Mouse (Mus musculus): Measurements from ENCODE around the gene Ssh3. TPM values are rescaled to one million over a fixed set of nuclear protein-coding genes. Genes with fewer than 3 reads are reported as not detected.
A peak's percentile ranks its signal among the peaks of the same experiment; 100 is the strongest.

Gene Ssh3
- total and polyA plus RNA-seq, 2 experiments from 2014 or later = 18.9 to 69.6 TPM

DNA sequence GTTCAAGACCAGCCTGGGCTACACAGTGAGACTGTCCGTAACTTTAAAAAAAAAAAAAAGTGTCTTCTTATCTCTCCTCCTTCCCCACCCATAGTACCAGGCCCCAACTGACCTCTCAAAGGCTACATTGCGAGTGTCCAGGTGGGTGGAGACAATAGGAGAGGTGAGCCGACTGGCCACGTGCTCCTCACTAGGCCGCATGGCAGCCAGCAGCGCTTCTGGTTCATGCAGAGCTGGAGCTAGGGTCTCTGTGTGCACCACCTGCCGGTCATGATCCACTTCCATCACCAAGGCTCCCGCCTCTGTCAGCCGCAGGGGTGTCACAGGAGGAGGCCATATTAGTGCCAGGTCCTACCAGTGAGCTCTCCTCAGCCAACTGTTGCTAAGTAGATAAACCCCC is 11.4 kb upstream of the Ssh3 start:
- Histone ChIP-seq H3K36me3 (ENCODE audit: insufficient read depth, low read length) (peaks cover 3% of the 10 kb centered on the region; the same call in 1 of the 2 replicates), H3K4me2 (ENCODE audit: low read depth, low read length) (no peak overlapping the region), H3K27me3 (ENCODE audit: insufficient read depth, low read length) (no peaks in the 10 kb centered on the region), H3K9ac (replicated peaks; ENCODE audit: low read length) (no peak overlapping the region), H3K4me3 (ENCODE audit: low read length) (no peak overlapping the region), H3K9me3 (ENCODE audit: low read length) (no peaks in the 10 kb centered on the region), H3K4me1 (ENCODE audit: insufficient read depth, low read length) (peaks cover 6% of the 10 kb centered on the region), H3K27ac (no peak overlapping the region)
- DNase-seq (ENCODE audit: low spot score) (no peak), ATAC-seq (no peak)
- 94% methylated on average over 9 of the region's 9 CpGs for WGBS
- TF ChIP-seq CTCF (IDR thresholded peaks at IDR 0.05; ENCODE audit: low read depth) = no peak

DNA sequence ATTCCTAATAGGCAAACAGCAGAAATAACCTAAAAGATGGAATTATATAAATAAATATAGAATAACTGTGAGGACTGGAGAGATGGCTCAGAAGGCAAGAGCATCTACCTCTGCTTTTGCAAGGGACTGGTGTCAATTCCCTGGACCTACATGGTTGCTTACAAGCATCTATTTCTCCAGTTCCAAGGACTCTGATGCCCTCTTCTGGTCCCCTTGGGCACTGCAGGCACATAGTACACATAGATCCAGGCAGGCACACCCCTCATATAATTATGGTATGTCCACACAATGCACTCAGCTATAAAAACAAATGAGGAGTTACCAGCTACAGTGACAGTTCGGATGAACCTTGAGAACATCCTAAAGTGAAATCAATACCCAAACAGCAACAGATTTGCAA is 10.5 kb upstream of the Ssh3 start:
- H3K4me2 ChIP-seq (ENCODE audit: low read depth, low read length) = no peak overlapping the region
- no peak overlapping the region for H3K27ac ChIP-seq
- H3K27me3 ChIP-seq (ENCODE audit: insufficient read depth, low read length) = no peaks in the 10 kb centered on the region
- 0 out of 2 replicates have a peak, but pooled peaks cover 3% of the 10 kb centered on the region for H3K36me3 ChIP-seq (ENCODE audit: insufficient read depth, low read length)
- no peaks in the 10 kb centered on the region for H3K9me3 ChIP-seq (ENCODE audit: low read length)
- no peak for DNase-seq (ENCODE audit: low spot score)
- TF ChIP-seq CTCF (IDR thresholded peaks at IDR 0.05; ENCODE audit: low read depth) = peak; percentile 40
- H3K4me1 ChIP-seq (ENCODE audit: insufficient read depth, low read length) = peaks cover 6% of the 10 kb centered on the region
- no peak overlapping the region for H3K9ac ChIP-seq (replicated peaks; ENCODE audit: low read length)
- no peak overlapping the region for H3K4me3 ChIP-seq (ENCODE audit: low read length)
- 100% methylated on average over 1 of the region's 1 CpGs for WGBS
- ATAC-seq = no peak

DNA sequence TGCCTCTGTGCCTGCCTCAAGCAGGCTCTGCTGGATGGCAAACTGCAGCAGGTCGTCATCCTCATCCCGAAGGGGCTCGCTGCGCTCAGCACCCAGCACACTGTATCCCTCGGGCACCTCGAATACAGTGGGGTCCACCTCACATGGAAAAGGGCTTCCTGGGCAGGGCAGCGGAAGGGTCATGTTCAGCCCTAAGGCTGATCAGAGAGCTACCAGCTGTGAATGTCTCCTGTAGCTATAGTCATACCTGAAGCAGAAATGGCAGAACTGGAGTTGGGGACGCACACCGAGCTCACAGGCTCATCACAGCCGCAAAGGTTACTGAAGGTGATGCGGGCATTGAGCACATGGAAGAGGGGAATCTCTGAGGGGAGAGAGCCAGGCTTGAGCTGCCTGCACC is 2.0 kb upstream of the Ssh3 start:
- TF ChIP-seq CTCF (IDR thresholded peaks at IDR 0.05; ENCODE audit: low read depth) = no peak
- H3K27me3 ChIP-seq (ENCODE audit: insufficient read depth, low read length) = no peaks in the 10 kb centered on the region
- WGBS = 96% methylated on average over 11 of the region's 11 CpGs

DNA sequence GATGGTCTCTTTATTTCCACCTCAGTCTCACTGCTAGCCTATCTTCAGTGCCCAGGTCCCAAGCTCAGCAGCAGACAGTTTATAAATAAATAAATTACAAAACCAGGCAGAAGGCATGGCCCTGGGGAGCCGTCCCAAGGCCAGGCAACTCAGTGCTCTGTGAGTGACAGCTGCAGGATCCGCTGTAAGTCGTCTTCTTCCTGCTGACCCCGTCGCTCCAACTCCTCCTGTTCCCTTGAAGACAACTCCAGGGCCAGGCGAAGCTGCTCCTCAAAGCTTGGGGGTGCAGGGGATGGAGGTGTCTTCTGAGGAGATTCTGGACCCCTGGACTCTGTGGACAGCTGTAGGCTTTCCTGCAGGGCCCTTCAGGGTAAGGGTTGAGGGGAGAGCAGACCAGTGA is 1.2 kb upstream of the Ssh3 start:
- no peak for ATAC-seq
- H3K4me1 ChIP-seq (ENCODE audit: insufficient read depth, low read length) = peaks cover 6% of the 10 kb centered on the region; the same call in 1 of the 2 replicates
- TF ChIP-seq CTCF (IDR thresholded peaks at IDR 0.05; ENCODE audit: low read depth) = no peak

More for the DNA sequence above, 2.0 kb upstream of the Ssh3 start:
- Histone ChIP-seq H3K9me3 (ENCODE audit: low read length) (no peaks in the 10 kb centered on the region), H3K4me2 (ENCODE audit: low read depth, low read length) (no peak overlapping the region), H3K4me1 (ENCODE audit: insufficient read depth, low read length) (peaks cover 6% of the 10 kb centered on the region; the same call in 1 of the 2 replicates), H3K4me3 (ENCODE audit: low read length) (no peak overlapping the region), H3K27ac (no peak overlapping the region), H3K36me3 (ENCODE audit: insufficient read depth, low read length) (0 out of 2 replicates have a peak, but pooled peaks cover 7% of the 10 kb centered on the region), H3K9ac (replicated peaks; ENCODE audit: low read length) (no peak overlapping the region)
- ATAC-seq = no peak
- DNase-seq (ENCODE audit: low spot score) = no peak

DNA sequence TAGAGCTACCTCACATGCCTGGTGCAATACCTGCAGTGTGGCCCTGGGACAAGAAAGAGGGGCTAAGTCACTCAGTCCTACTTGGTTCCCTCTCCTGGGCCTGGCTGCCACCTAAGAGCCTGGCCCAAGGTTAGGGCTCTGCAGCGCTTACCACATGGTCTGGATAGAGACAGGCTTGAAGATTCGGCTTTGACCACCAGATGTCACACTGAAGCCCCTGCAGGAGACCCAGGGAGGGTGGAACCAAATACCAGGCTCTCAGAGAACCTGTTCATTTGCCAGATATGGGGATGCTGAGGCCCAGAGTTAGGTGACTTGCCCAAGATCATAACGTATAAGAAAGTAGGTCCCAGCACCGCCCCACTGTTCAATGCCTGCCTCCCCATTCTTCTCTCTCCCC is 3.0 kb downstream of the Ssh3 start:
- 0 out of 2 replicates have a peak, but pooled peaks cover 2% of the 10 kb centered on the region for H3K36me3 ChIP-seq (ENCODE audit: insufficient read depth, low read length)
- WGBS = 63% methylated on average over 4 of the region's 4 CpGs
- peaks cover 6% of the 10 kb centered on the region; the same call in 1 of the 2 replicates for H3K4me1 ChIP-seq (ENCODE audit: insufficient read depth, low read length)
- no peak overlapping the region for H3K4me2 ChIP-seq (ENCODE audit: low read depth, low read length)
- no peaks in the 10 kb centered on the region for H3K27me3 ChIP-seq (ENCODE audit: insufficient read depth, low read length)
- no peaks in the 10 kb centered on the region for H3K9me3 ChIP-seq (ENCODE audit: low read length)
- H3K27ac ChIP-seq = no peak overlapping the region
- peak; percentile 50; the same call in 1 of the 2 replicates for TF ChIP-seq CTCF (IDR thresholded peaks at IDR 0.05; ENCODE audit: low read depth)
- H3K4me3 ChIP-seq (ENCODE audit: low read length) = no peak overlapping the region
- DNase-seq (ENCODE audit: low spot score) (peak; percentile 51), ATAC-seq (no peak)
- no peak overlapping the region for H3K9ac ChIP-seq (replicated peaks; ENCODE audit: low read length)

More for the DNA sequence above, 1.2 kb upstream of the Ssh3 start:
- Histone ChIP-seq H3K27ac (no peak overlapping the region), H3K4me2 (ENCODE audit: low read depth, low read length) (no peak overlapping the region), H3K4me3 (ENCODE audit: low read length) (no peak overlapping the region), H3K9me3 (ENCODE audit: low read length) (no peaks in the 10 kb centered on the region), H3K36me3 (ENCODE audit: insufficient read depth, low read length) (0 out of 2 replicates have a peak, but pooled peaks cover 7% of the 10 kb centered on the region), H3K9ac (replicated peaks; ENCODE audit: low read length) (no peak overlapping the region), H3K27me3 (ENCODE audit: insufficient read depth, low read length) (no peaks in the 10 kb centered on the region)
- DNase-seq (ENCODE audit: low spot score) = no peak
- WGBS = 61% methylated on average over 6 of the region's 6 CpGs

DNA sequence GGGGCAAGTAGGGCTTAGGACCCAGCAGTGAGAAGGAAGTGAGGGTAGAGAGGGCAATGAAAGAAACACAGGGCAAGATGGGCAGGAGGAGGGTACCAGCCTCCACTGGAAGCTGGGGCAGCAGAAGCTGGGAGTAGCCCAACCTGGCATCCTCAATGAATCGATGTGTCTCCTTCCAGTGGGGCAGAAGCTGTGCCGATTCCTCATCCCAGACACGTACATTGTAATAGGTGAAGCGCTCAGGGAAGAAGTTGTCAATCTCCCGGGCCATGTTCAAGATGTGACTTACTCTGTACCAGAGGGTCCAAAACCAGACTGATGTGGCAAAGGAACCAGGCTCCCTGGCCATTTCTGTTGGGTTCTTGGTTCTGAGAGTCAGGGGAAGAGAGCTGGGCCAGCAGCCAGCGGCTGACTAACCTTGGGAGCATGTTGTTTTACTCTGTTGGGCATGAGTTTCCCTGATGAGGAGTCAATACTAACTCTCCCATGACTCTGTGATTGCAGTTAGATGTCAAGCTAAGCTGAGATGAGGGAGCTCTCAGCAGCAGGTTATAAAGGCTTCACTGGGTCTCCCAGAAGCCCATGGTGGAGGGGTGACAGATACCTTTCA is 4.7 kb downstream of the Ssh3 start:
- Histone ChIP-seq H3K27ac (no peak overlapping the region), H3K4me1 (ENCODE audit: insufficient read depth, low read length) (peaks cover 6% of the 10 kb centered on the region; the same call in 1 of the 2 replicates), H3K4me3 (ENCODE audit: low read length) (no peak overlapping the region), H3K36me3 (ENCODE audit: insufficient read depth, low read length) (no peaks in the 10 kb centered on the region), H3K27me3 (ENCODE audit: insufficient read depth, low read length) (no peaks in the 10 kb centered on the region), H3K9ac (replicated peaks; ENCODE audit: low read length) (no peak overlapping the region), H3K4me2 (ENCODE audit: low read depth, low read length) (no peak overlapping the region), H3K9me3 (ENCODE audit: low read length) (no peaks in the 10 kb centered on the region)
- DNase-seq (ENCODE audit: low spot score) (no peak), ATAC-seq (no peak)
- TF ChIP-seq CTCF (IDR thresholded peaks at IDR 0.05; ENCODE audit: low read depth) = no peak
- 90% methylated on average over 6 of the region's 6 CpGs for WGBS

DNA sequence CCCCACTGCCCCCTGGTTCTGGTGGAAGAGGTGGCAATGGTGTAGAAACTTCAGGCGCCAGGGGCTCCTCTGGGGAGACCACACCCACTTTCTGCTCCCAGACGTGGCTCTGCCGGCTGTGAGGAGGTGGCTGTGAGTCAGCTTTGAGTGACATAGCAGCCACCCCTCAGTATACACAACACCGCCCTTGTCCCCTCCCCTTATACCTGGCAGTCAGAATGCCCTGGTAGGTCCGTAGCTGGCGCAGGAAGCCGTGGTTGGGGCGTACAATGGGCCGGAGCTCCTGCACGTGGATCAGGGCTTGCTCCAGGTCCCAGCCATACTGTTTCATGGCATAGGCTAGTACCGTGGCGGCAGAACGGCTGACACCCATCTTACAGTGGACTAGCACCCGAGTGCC is 5.3 kb downstream of the Ssh3 start:
- 74% methylated on average over 14 of the region's 14 CpGs for WGBS
- H3K9me3 ChIP-seq (ENCODE audit: low read length) = no peaks in the 10 kb centered on the region
- no peaks in the 10 kb centered on the region for H3K27me3 ChIP-seq (ENCODE audit: insufficient read depth, low read length)
- no peaks in the 10 kb centered on the region for H3K36me3 ChIP-seq (ENCODE audit: insufficient read depth, low read length)
- no peak overlapping the region for H3K4me3 ChIP-seq (ENCODE audit: low read length)
- no peak for TF ChIP-seq CTCF (IDR thresholded peaks at IDR 0.05; ENCODE audit: low read depth)
- DNase-seq (ENCODE audit: low spot score) (no peak), ATAC-seq (no peak)
- H3K9ac ChIP-seq (replicated peaks; ENCODE audit: low read length) = no peak overlapping the region
- no peak overlapping the region for H3K4me2 ChIP-seq (ENCODE audit: low read depth, low read length)
- H3K4me1 ChIP-seq (ENCODE audit: insufficient read depth, low read length) = 0 out of 2 replicates have a peak, but pooled peaks cover 4% of the 10 kb centered on the region
- H3K27ac ChIP-seq = no peak overlapping the region

Data from hindbrain, postnatal 0 days (tissue).